Mouse (Mus musculus): ENCODE data around the gene Gabrg3. TPM values are rescaled to one million over a fixed set of nuclear protein-coding genes. Genes with fewer than 3 reads are reported as not detected.

Gene Gabrg3
- total RNA-seq, 1 experiment from 2014 or later = not detected

GRCm38 (mm10) chr7:56779122-56779521 is 607.9 kb downstream of the Gabrg3 start:
- ATAC-seq (replicated peaks; ENCODE audit: low read depth, poor library complexity, severe bottlenecking) = no peak

GRCm38 (mm10) chr7:56768216-56768615 is 618.8 kb downstream of the Gabrg3 start:
- no peak for ATAC-seq (replicated peaks; ENCODE audit: low read depth, poor library complexity, severe bottlenecking)

- ATAC-seq (replicated peaks; ENCODE audit: low read depth, poor library complexity, severe bottlenecking) = no peak
Observed at GRCm38 (mm10) chr7:56767796-56768195, 619.2 kb downstream of the Gabrg3 start.

GRCm38 (mm10) chr7:56765612-56766445 is 621.2 kb downstream of the Gabrg3 start:
- no peak for ATAC-seq (replicated peaks; ENCODE audit: low read depth, poor library complexity, severe bottlenecking)

GRCm38 (mm10) chr7:56729225-56729624 is 657.8 kb downstream of the Gabrg3 start:
- no peak for ATAC-seq (replicated peaks; ENCODE audit: low read depth, poor library complexity, severe bottlenecking)

Other genes starting within 250 kb of the Gabrg3 start
- gene Gabrb3, start 32.5 kb upstream of the Gabrg3 start, total RNA-seq (2017) = not detected in 2 replicates
- gene Gabra5, start 122.9 kb upstream of the Gabrg3 start, total RNA-seq (2017) = not detected in 2 replicates